Mouse (Mus musculus): ENCODE data around the gene Olfr985. TPM values are rescaled to one million over a fixed set of nuclear protein-coding genes. Genes with fewer than 3 reads are reported as not detected.

Gene Olfr985
- total RNA-seq, 1 experiment = 3.4 TPM

Other genes with a start within 250 kb of the Olfr985 start
- gene Olfr229, start 222.8 kb downstream of the Olfr985 start, total RNA-seq (2012; rRNA removed) = not detected in 2 replicates
- gene Olfr974, start 192.7 kb downstream of the Olfr985 start, total RNA-seq (2012; rRNA removed) = not detected in 2 replicates
- not detected in 2 replicates for gene Olfr975, start 178.1 kb downstream of the Olfr985 start, total RNA-seq (2012; rRNA removed)
- gene Olfr976, start 169.1 kb downstream of the Olfr985 start, total RNA-seq (2012; rRNA removed) = not detected in 2 replicates
- not detected in 2 replicates for gene Olfr978, start 138.1 kb downstream of the Olfr985 start, total RNA-seq (2012; rRNA removed)
- 0.13 TPM in 1 of 2 replicates, not detected in the other for gene Olfr979, start 126.7 kb downstream of the Olfr985 start, total RNA-seq (2012; rRNA removed)
- gene Olfr980, start 120.6 kb downstream of the Olfr985 start, total RNA-seq (2012; rRNA removed) = 0.16 TPM in 1 of 2 replicates, not detected in the other
- gene Olfr981, start 108.7 kb downstream of the Olfr985 start, total RNA-seq (2012; rRNA removed) = not detected in 2 replicates
- 0.05 TPM in 1 of 2 replicates, not detected in the other for gene Olfr982, start 56.4 kb downstream of the Olfr985 start, total RNA-seq (2012; rRNA removed)
- 0.13 and 0.21 TPM in 2 replicates for gene Olfr983, start 36.6 kb downstream of the Olfr985 start, total RNA-seq (2012; rRNA removed)
- 0.36 and 0.48 TPM in 2 replicates for gene Olfr984, start 16.0 kb downstream of the Olfr985 start, total RNA-seq (2012; rRNA removed)
- not detected in 2 replicates for gene Tmem225, start 17.9 kb upstream of the Olfr985 start, total RNA-seq (2012; rRNA removed)
- gene Olfr986, start 50.7 kb upstream of the Olfr985 start, total RNA-seq (2012; rRNA removed) = 0.31 and 0.53 TPM in 2 replicates
- gene Zfp202, start 62.1 kb upstream of the Olfr985 start, total RNA-seq (2012; rRNA removed) = 2.1 and 2.2 TPM in 2 replicates
- 3.1 TPM in 2 replicates for gene Scn3b, start 139.0 kb upstream of the Olfr985 start, total RNA-seq (2012; rRNA removed)

All from ES-E14 (cell line).